ENCODE assay signal across 9 mouse cellular contexts in genomic region chr11:44229996-44230395, GRCm38 (mm10).
DNase-seq lines count a peak whose midpoint lies in the region.
"Had no signal": no experiment of that assay in that cellular context is flagged by ENCODE, and none has a peak within 500 bp of the region (broad histone marks: within the 10 kb centered on the region; RNA-seq: fewer than 3 reads in every experiment).

No protein-coding gene starts in this region.

- intact Hi-C loops in heart, postnatal 14 days (cut with DNase I): no loop called here

- DNase-seq in heart, adult 11 months: peak; percentile 93
- DNase-seq in heart, postnatal 14 days: no peak
- peak; percentile 17 for DNase-seq in fibroblast of lung, adult 2 months (ENCODE audit: low read depth)
- DNase-seq in gastrocnemius, postnatal 25 days: peak; percentile 29
- DNase-seq in lung, postnatal 14 days: peak; percentile 4
- no peak for DNase-seq in T-cell, adult 2 months (ENCODE audit: low spot score)
- DNase-seq in kidney, postnatal 10 days: no peak
- no peak for DNase-seq in kidney, adult 9 months
- DNase-seq: thymus, adult 18-20 months had no signal

Comparison
In these comparisons a context has a peak if more than half of its experiments do, and no peak if none do; other contexts are left out.
1. DNase-seq: peak in heart, adult 11 months (single experiment), fibroblast of lung, adult 2 months (single experiment), gastrocnemius, postnatal 25 days (single experiment) and lung, postnatal 14 days (single experiment); none in heart, postnatal 14 days (0 of 2), T-cell, adult 2 months (single experiment), kidney, postnatal 10 days (single experiment) and kidney, adult 9 months (single experiment).